Mouse (Mus musculus) bone marrow macrophage, adult 2 months (primary cell): ENCODE measurements at regions not wholly inside any gene's neighbourhood (a gene's known extent, or its start where the extent isn't known, plus 50 kb on each side); places are given as distances from the start of the nearest gene placed in this dataset.

Experiments
- H3K27ac ChIP-seq: 2 replicates; pipeline ENCODE4 v1.5.1; 2012; ENCODE audit warnings: low read depth, low read length; ENCODE audit not compliant: insufficient read depth
- H3K4me1 ChIP-seq: 2 replicates; pipeline ENCODE4 v1.6.1; 2012; ENCODE audit warnings: low read length; ENCODE audit not compliant: control insufficient read depth, insufficient read depth
- H3K4me3 ChIP-seq: 2 replicates; pipeline ENCODE4 v1.5.1; 2012; ENCODE audit warnings: mild to moderate bottlenecking, low read length, moderate library complexity; ENCODE audit not compliant: insufficient read depth
- CTCF ChIP-seq: IDR thresholded peaks from 2 replicates; pipeline ENCODE4 v1.5.1; 2012; ENCODE audit warnings: low read depth, mild to moderate bottlenecking, low read length, moderate library complexity
- POLR2A ChIP-seq: IDR thresholded peaks from 2 replicates; pipeline ENCODE4 v1.6.1; 2012; ENCODE audit warnings: mild to moderate bottlenecking, low read depth, low read length, borderline replicate concordance

- Histone ChIP-seq H3K4me3 (no peak overlapping the region), H3K4me1 (no peaks in the 10 kb centered on the region), H3K27ac (no peak overlapping the region)
- TF ChIP-seq CTCF (no peak), POLR2A (no peak)
Measured at GRCm38 (mm10) chr14:102673724-102674123, 308.7 kb downstream of the Kctd12 start.

GRCm38 (mm10) chr14:102663240-102663639 is 319.2 kb downstream of the Kctd12 start:
- H3K4me3 ChIP-seq = no peak overlapping the region
- TF ChIP-seq CTCF (no peak), POLR2A (no peak)
- H3K4me1 ChIP-seq = no peaks in the 10 kb centered on the region
- H3K27ac ChIP-seq = no peak overlapping the region

GRCm38 (mm10) chr14:102660351-102660750 is 322.1 kb downstream of the Kctd12 start:
- Histone ChIP-seq H3K27ac (no peak overlapping the region), H3K4me1 (no peaks in the 10 kb centered on the region), H3K4me3 (no peak overlapping the region)
- TF ChIP-seq POLR2A (no peak), CTCF (no peak)

GRCm38 (mm10) chr14:102656235-102656634 is 326.2 kb downstream of the Kctd12 start:
- TF ChIP-seq CTCF (no peak), POLR2A (no peak)

GRCm38 (mm10) chr14:102629601-102630000 is 352.8 kb downstream of the Kctd12 start:
- H3K4me3 ChIP-seq = no peak overlapping the region
- H3K4me1 ChIP-seq = peaks cover 5% of the 10 kb centered on the region
- peak overlapping the region; percentile 2; the same call in 1 of the 2 replicates for H3K27ac ChIP-seq
- TF ChIP-seq POLR2A (no peak), CTCF (no peak)

More at GRCm38 (mm10) chr14:102656235-102656634, 326.2 kb downstream of the Kctd12 start:
- no peak overlapping the region for H3K4me3 ChIP-seq
- no peaks in the 10 kb centered on the region for H3K4me1 ChIP-seq
- H3K27ac ChIP-seq = no peak overlapping the region

GRCm38 (mm10) chr14:102621546-102621945 is 360.9 kb downstream of the Kctd12 start:
- H3K4me1 ChIP-seq = no peaks in the 10 kb centered on the region
- TF ChIP-seq CTCF = no peak
- TF ChIP-seq POLR2A = no peak
- no peak overlapping the region for H3K4me3 ChIP-seq
- H3K27ac ChIP-seq = no peak overlapping the region

- Histone ChIP-seq H3K4me1 (peaks cover 8% of the 10 kb centered on the region), H3K27ac (no peak overlapping the region), H3K4me3 (no peak overlapping the region)
- TF ChIP-seq POLR2A = no peak
- TF ChIP-seq CTCF = no peak
Measured at GRCm38 (mm10) chr14:102619056-102619455, 363.4 kb downstream of the Kctd12 start.

GRCm38 (mm10) chr14:102615588-102616309 is 366.7 kb downstream of the Kctd12 start:
- TF ChIP-seq POLR2A = no peak
- peaks cover 8% of the 10 kb centered on the region for H3K4me1 ChIP-seq
- H3K27ac ChIP-seq = peak overlapping the region; percentile 67
- H3K4me3 ChIP-seq = peak overlapping the region; percentile 59

GRCm38 (mm10) chr14:102606055-102606454 is 376.4 kb downstream of the Kctd12 start:
- H3K27ac ChIP-seq = no peak overlapping the region

GRCm38 (mm10) chr14:102594850-102595249 is 387.6 kb downstream of the Kctd12 start:
- H3K4me3 ChIP-seq = no peak overlapping the region
- no peak overlapping the region for H3K27ac ChIP-seq
- TF ChIP-seq POLR2A = no peak
- no peak for TF ChIP-seq CTCF
- no peaks in the 10 kb centered on the region for H3K4me1 ChIP-seq

More at GRCm38 (mm10) chr14:102606055-102606454, 376.4 kb downstream of the Kctd12 start:
- TF ChIP-seq CTCF = no peak
- TF ChIP-seq POLR2A = no peak
- Histone ChIP-seq H3K4me3 (no peak overlapping the region), H3K4me1 (no peaks in the 10 kb centered on the region)
